Mouse (Mus musculus) B cell, adult 2 months (primary cell): Measurements from ENCODE around the gene Ubqln4.

Source experiments
- DNase-seq, 2 experiments: peaks; one replicate each; pipeline ENCODE4 v3.0.0; 2022

Ubqln4 gene

GRCm38 (mm10) chr3:88553525-88553879 lies at the start of gene Ubqln4:
Gene Ubqln4 (plus strand): TSS chr3:88553758.
- DNase-seq, result peak; percentile 92 to 95

- no peak for DNase-seq
Observed at GRCm38 (mm10) chr3:88503881-88504746, 49.4 kb upstream of the Ubqln4 start.

- no peak for DNase-seq
Observed at GRCm38 (mm10) chr3:88505081-88505480, 48.5 kb upstream of the Ubqln4 start.

GRCm38 (mm10) chr3:88505765-88506164 lies 47.8 kb upstream of the Ubqln4 start:
- no peak for DNase-seq

- DNase-seq, result no peak
Observed at GRCm38 (mm10) chr3:88509250-88509649, 44.3 kb upstream of the Ubqln4 start.

- DNase-seq, result peak; percentile 98 to 99
Observed at GRCm38 (mm10) chr3:88509692-88510420, 43.7 kb upstream of the Ubqln4 start, which contains the start of gene Lmna. Gene Lmna (minus strand): TSS chr3:88509956.

GRCm38 (mm10) chr3:88510421-88511289 lies 42.9 kb upstream of the Ubqln4 start:
- DNase-seq, result peak; percentile 54 to 58

- DNase-seq, result peak in 1 of 2 experiments; percentile 35
Observed at GRCm38 (mm10) chr3:88511559-88511958, 42.0 kb upstream of the Ubqln4 start.

GRCm38 (mm10) chr3:88512141-88512895 lies 41.2 kb upstream of the Ubqln4 start:
- no peak for DNase-seq

- DNase-seq, result no peak
Observed at GRCm38 (mm10) chr3:88512896-88513545, 40.5 kb upstream of the Ubqln4 start.

GRCm38 (mm10) chr3:88513546-88514115 lies 39.9 kb upstream of the Ubqln4 start:
- DNase-seq, result peak; percentile 66 to 70

GRCm38 (mm10) chr3:88514231-88515094 lies 39.1 kb upstream of the Ubqln4 start:
- DNase-seq, result no peak

GRCm38 (mm10) chr3:88515095-88515386 lies 38.5 kb upstream of the Ubqln4 start:
- DNase-seq, result no peak

- no peak for DNase-seq
Observed at GRCm38 (mm10) chr3:88516407-88516806, 37.2 kb upstream of the Ubqln4 start.

GRCm38 (mm10) chr3:88518411-88518810 lies 35.1 kb upstream of the Ubqln4 start:
- DNase-seq, result no peak

GRCm38 (mm10) chr3:88520078-88520477 lies 33.5 kb upstream of the Ubqln4 start:
- no peak for DNase-seq

GRCm38 (mm10) chr3:88521156-88521555 lies 32.4 kb upstream of the Ubqln4 start:
- DNase-seq, result no peak

GRCm38 (mm10) chr3:88521803-88522331 lies 31.7 kb upstream of the Ubqln4 start:
- DNase-seq, result peak; percentile 89 to 94

- no peak for DNase-seq
Observed at GRCm38 (mm10) chr3:88523027-88523426, 30.5 kb upstream of the Ubqln4 start.

GRCm38 (mm10) chr3:88525021-88525420 lies 28.5 kb upstream of the Ubqln4 start:
- no peak for DNase-seq
